14 mouse cellular contexts compared by ENCODE assay signal in genomic region chr4:64546386-64546785, GRCm38 (mm10).
"Had no signal": no experiment of that assay in that cellular context is flagged by ENCODE, and none has a peak within 500 bp of the region (broad histone marks: within the 10 kb centered on the region; RNA-seq: fewer than 3 reads in every experiment).

No protein-coding gene starts in this region.

- H3K4me2 ChIP-seq: limb, embryonic 12.5 days; limb, embryonic 15.5 days; liver, embryonic 11.5 days; midbrain, embryonic 12.5 days; midbrain, embryonic 15.5 days had no signal

- H3K27ac ChIP-seq: limb, embryonic 12.5 days; limb, embryonic 15.5 days; liver, embryonic 14.5 days; macrophage; midbrain, embryonic 12.5 days; midbrain, embryonic 15.5 days had no signal

- H3K27me3 ChIP-seq: limb, embryonic 12.5 days; limb, embryonic 15.5 days; midbrain, embryonic 12.5 days; midbrain, embryonic 15.5 days had no signal

- H3K36me3 ChIP-seq: limb, embryonic 12.5 days; limb, embryonic 15.5 days; midbrain, embryonic 12.5 days; midbrain, embryonic 15.5 days had no signal

- H3K4me1 ChIP-seq: limb, embryonic 12.5 days; limb, embryonic 15.5 days; midbrain, embryonic 12.5 days; midbrain, embryonic 15.5 days had no signal

- H3K4me3 ChIP-seq: limb, embryonic 12.5 days; limb, embryonic 15.5 days; midbrain, embryonic 12.5 days; midbrain, embryonic 15.5 days had no signal

- DNase-seq: kidney, adult 9 months; kidney, postnatal 14 days; kidney, postnatal 4 days; left cerebral cortex, postnatal 4 days; liver, postnatal 0 days; thymus, adult 18-20 months; thymus, postnatal 36 days had no signal

- H3K9me3 ChIP-seq: limb, embryonic 12.5 days; limb, embryonic 15.5 days; midbrain, embryonic 12.5 days; midbrain, embryonic 15.5 days had no signal

- H3K9ac ChIP-seq: limb, embryonic 12.5 days; limb, embryonic 15.5 days; liver, embryonic 14.5 days; liver, postnatal 0 days; midbrain, embryonic 12.5 days; midbrain, embryonic 15.5 days had no signal

- ATAC-seq: liver, postnatal 0 days; midbrain, embryonic 15.5 days had no signal
